Mouse (Mus musculus) neural tube, embryonic 11.5 days (tissue): ENCODE data around the gene Eif2b2. TPM values are rescaled to one million over a fixed set of nuclear protein-coding genes. Genes with fewer than 3 reads are reported as not detected.

ENCODE experiments used
- ATAC-seq: fragments of 200-750 bp; cut with Nextera tagmentation; 2 replicates; pipeline ENCODE4 v1.8.0; 2017; ENCODE audit warnings: moderate number of reproducible peaks, mild to moderate bottlenecking, moderate TSS enrichment, moderate library complexity; ENCODE audit not compliant: insufficient read depth, low FRiP score, low TSS enrichment
- DNase-seq: peaks from one replicate; pipeline ENCODE4 v3.0.0-alpha.2; 2015; ENCODE audit warnings: low spot score
- H3K27ac ChIP-seq: fragments of 300-500 bp; sonication (generic); 2 replicates; pipeline ENCODE4 v1.5.1; 2014; ENCODE audit warnings: low read depth, mild to moderate bottlenecking, low read length
- H3K27me3 ChIP-seq: fragments of 300-500 bp; sonication (generic); 2 replicates; pipeline ENCODE4 v1.6.1; 2014; ENCODE audit warnings: mild to moderate bottlenecking, low read length, mixed read lengths; ENCODE audit not compliant: control insufficient read depth, insufficient read depth
- H3K36me3 ChIP-seq: fragments of 300-500 bp; sonication (generic); 2 replicates; pipeline ENCODE4 v1.6.1; 2014; ENCODE audit warnings: mild to moderate bottlenecking, low read length, moderate library complexity, mixed read lengths; ENCODE audit not compliant: control insufficient read depth, insufficient read depth
- H3K4me1 ChIP-seq: fragments of 300-500 bp; sonication (generic); 2 replicates; pipeline ENCODE4 v1.6.1; 2014; ENCODE audit warnings: low read length, mixed read lengths; ENCODE audit not compliant: control insufficient read depth, insufficient read depth
- H3K4me2 ChIP-seq: fragments of 300-500 bp; sonication (generic); 2 replicates; pipeline ENCODE4 v1.6.1; 2014; ENCODE audit warnings: low read depth, mild to moderate bottlenecking, moderate library complexity
- H3K4me3 ChIP-seq: fragments of 300-500 bp; sonication (generic); 2 replicates; pipeline ENCODE4 v1.5.1; 2014; ENCODE audit warnings: low read depth, low read length
- H3K9ac ChIP-seq: fragments of 300-500 bp; sonication (generic); 2 replicates; pipeline ENCODE4 v1.6.1; 2014; ENCODE audit warnings: mild to moderate bottlenecking, low read length
- H3K9me3 ChIP-seq: fragments of 300-500 bp; sonication (generic); 2 replicates; pipeline ENCODE4 v1.6.1; 2016; ENCODE audit warnings: low read length; ENCODE audit not compliant: control insufficient read depth
- WGBS: fragments of 180-500 bp; shearing (Covaris S2); extraction: QIAGEN DNeasy Blood & Tissue Kit; methylation state at CpG from one replicate; pipeline ENCODE4 v1.1.7; 2014; 5-methylcytosine and 5-hydroxymethylcytosine counted together
- polyA plus RNA-seq: library from polyadenylated mRNA; unstranded; fragments of >200 nt; fragmentation: Nextera tagmentation; extraction: Ambion mirVana; gene quantifications from 2 replicates; pipeline ENCODE4 v1.2.1, GENCODE M21; 2014

Gene Eif2b2
- polyA plus RNA-seq, 1 experiment from 2014 or later = 111 TPM

- Histone ChIP-seq H3K36me3 (no peaks in the 10 kb centered on the region), H3K9me3 (no peaks in the 10 kb centered on the region), H3K27me3 (0 out of 2 replicates have a peak, but pooled peaks cover 2% of the 10 kb centered on the region), H3K9ac (no peak overlapping the region), H3K4me2 (no peak overlapping the region), H3K4me1 (0 out of 2 replicates have a peak, but pooled peaks cover 2% of the 10 kb centered on the region), H3K27ac (no peak overlapping the region), H3K4me3 (no peak overlapping the region)
- 80% methylated on average over 7 of the region's 7 CpGs for WGBS
- ATAC-seq = no peak
- DNase-seq = no peak
Observed at GRCm38 (mm10) chr12:85190290-85190689, 29.0 kb upstream of the Eif2b2 start.

DNA sequence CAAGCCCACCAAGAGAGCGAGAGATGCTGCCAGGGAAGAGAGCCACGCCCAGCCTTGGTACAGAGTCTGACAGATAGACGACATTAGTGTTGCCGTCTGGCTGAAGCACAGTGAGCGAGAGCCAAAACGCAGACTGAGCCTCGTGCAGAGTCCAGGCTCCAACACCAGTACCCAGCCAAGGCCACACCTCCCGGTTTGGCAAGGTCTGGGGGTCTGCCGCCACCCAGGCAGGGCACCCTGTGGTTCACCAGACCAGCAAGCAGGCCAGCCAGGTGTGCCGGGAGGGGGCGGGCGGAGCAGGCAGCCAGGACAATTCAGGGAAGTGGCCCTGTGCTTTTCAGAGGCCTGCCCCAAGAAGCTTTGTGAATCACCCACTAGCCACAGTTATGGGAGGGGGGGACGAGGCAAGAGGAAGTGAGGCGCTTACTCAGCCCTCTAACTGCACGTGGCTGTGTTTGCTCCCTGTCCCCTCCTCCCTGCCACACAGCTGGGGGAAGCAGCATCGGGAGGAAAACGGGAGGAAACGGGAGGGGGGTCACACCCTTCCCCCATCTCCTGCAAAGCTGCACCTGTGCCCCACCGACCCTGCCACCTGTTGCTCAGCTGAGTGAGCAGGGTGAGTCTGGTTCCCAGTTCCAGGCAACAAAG is 26.7 kb upstream of the Eif2b2 start:
- Histone ChIP-seq H3K27me3 (0 out of 2 replicates have a peak, but pooled peaks cover 2% of the 10 kb centered on the region), H3K9ac (no peak overlapping the region; the same call in 1 of the 2 replicates), H3K4me1 (0 out of 2 replicates have a peak, but pooled peaks cover 2% of the 10 kb centered on the region), H3K4me2 (no peak overlapping the region), H3K9me3 (no peaks in the 10 kb centered on the region), H3K36me3 (no peaks in the 10 kb centered on the region), H3K4me3 (no peak overlapping the region), H3K27ac (no peak overlapping the region)
- ATAC-seq (no peak), DNase-seq (no peak)
- 35% methylated on average over 18 of the region's 19 CpGs for WGBS

GRCm38 (mm10) chr12:85193146-85193545 is 26.1 kb upstream of the Eif2b2 start:
- Histone ChIP-seq H3K27ac (no peak overlapping the region), H3K36me3 (no peaks in the 10 kb centered on the region), H3K4me2 (no peak overlapping the region), H3K9ac (no peak overlapping the region), H3K27me3 (0 out of 2 replicates have a peak, but pooled peaks cover 2% of the 10 kb centered on the region), H3K4me1 (0 out of 2 replicates have a peak, but pooled peaks cover 2% of the 10 kb centered on the region), H3K9me3 (no peaks in the 10 kb centered on the region), H3K4me3 (no peak overlapping the region)
- ATAC-seq = no peak
- 80% methylated on average over 10 of the region's 10 CpGs for WGBS
- DNase-seq = no peak

DNA sequence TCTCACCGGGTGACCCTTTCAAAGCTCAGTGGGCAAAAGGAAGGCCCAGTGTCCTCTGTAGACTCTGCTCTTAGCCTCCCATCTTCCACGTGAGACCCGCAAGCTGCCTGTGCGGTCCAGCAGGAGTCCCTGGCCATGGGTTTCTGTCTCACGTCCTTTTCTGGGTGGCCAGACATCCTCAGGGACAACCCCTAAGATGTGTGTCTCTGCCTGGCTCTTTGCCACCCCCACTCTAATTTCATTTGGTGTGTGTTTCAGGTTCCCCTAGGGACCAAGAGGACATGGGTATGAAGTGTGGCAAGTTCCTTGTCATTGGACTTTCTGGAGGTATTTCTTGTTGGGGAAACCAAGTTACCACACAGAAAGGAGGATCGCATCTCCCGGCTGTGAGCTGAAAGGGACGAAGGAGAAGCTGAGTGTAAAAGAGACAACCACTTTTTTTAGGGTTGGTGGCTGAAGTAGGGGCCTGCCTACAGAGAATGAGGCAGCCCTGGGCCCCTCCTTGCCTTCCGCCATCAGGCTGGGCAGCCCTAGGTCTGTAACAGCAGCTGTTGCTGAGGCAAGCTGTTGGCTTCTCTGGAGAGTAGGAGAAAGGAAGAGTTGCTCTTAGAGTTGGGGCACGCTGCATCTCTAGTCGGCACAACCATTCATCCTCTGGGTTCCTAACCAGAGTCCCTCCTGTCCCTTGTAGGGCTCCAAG is 25.2 kb upstream of the Eif2b2 start:
- Histone ChIP-seq H3K27me3 (0 out of 2 replicates have a peak, but pooled peaks cover 2% of the 10 kb centered on the region), H3K9ac (no peak overlapping the region), H3K4me1 (0 out of 2 replicates have a peak, but pooled peaks cover 2% of the 10 kb centered on the region), H3K36me3 (no peaks in the 10 kb centered on the region), H3K4me3 (no peak overlapping the region), H3K9me3 (no peaks in the 10 kb centered on the region), H3K27ac (no peak overlapping the region), H3K4me2 (no peak overlapping the region)
- DNase-seq = no peak
- 89% methylated on average over 11 of the region's 11 CpGs for WGBS
- no peak for ATAC-seq

DNA sequence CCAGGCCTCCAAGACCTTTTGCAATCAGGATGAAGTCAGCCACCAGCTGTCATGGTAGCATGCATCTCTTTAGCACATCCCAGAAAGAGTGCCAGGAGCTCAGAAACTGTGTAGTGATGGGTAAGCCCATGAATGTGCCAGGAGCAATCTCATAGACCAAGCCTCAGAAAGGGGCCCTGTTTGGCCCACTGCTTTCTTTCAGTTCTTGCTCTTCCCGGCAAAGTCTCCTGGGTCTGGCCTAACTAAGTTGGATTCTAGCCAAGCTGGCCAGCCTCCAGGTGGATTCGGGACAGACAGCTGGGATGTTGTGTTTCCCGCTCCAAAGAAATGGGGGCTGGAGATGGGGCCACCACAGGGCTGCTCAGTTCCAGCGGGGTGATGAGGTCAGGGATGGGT is 24.7 kb upstream of the Eif2b2 start:
- Histone ChIP-seq H3K4me3 (no peak overlapping the region), H3K9me3 (no peaks in the 10 kb centered on the region), H3K27me3 (0 out of 2 replicates have a peak, but pooled peaks cover 2% of the 10 kb centered on the region), H3K4me2 (no peak overlapping the region), H3K4me1 (0 out of 2 replicates have a peak, but pooled peaks cover 2% of the 10 kb centered on the region), H3K9ac (no peak overlapping the region), H3K27ac (no peak overlapping the region), H3K36me3 (no peaks in the 10 kb centered on the region)
- WGBS = 73% methylated on average over 4 of the region's 4 CpGs
- DNase-seq (no peak), ATAC-seq (no peak)

- ATAC-seq (no peak), DNase-seq (no peak)
- no peaks in the 10 kb centered on the region for H3K9me3 ChIP-seq
- no peak overlapping the region for H3K27ac ChIP-seq
- H3K4me3 ChIP-seq = no peak overlapping the region
- H3K36me3 ChIP-seq = no peaks in the 10 kb centered on the region
- no peak overlapping the region for H3K9ac ChIP-seq
- WGBS = 90% methylated on average over 5 of the region's 5 CpGs
- 0 out of 2 replicates have a peak, but pooled peaks cover 2% of the 10 kb centered on the region for H3K27me3 ChIP-seq
- H3K4me1 ChIP-seq = 0 out of 2 replicates have a peak, but pooled peaks cover 2% of the 10 kb centered on the region
- no peak overlapping the region for H3K4me2 ChIP-seq
Observed at GRCm38 (mm10) chr12:85195086-85195485, 24.2 kb upstream of the Eif2b2 start.

DNA sequence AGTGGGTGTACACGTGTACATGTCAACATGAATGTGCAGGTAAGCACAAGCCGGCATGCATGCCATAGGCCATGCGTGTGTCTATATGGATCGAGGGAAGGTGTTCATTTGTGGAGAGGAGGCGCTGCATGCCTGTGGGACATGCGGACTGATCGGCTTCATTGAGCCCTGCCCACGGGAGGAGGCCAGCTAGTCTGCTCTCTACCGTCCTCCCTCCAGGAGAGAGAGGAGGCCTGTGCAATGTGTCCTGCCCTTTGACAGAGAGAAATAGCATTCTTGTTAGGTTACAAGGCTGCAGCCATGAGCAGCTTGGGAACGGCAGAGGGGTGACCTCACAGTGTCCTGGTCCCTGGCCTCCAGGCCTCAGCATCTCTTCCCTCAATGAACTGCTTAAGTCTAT is 23.1 kb upstream of the Eif2b2 start:
- H3K27ac ChIP-seq = no peak overlapping the region
- H3K9ac ChIP-seq = no peak overlapping the region
- no peak overlapping the region for H3K4me3 ChIP-seq
- DNase-seq (no peak), ATAC-seq (no peak)
- H3K36me3 ChIP-seq = no peaks in the 10 kb centered on the region
- H3K4me2 ChIP-seq = no peak overlapping the region
- WGBS = 81% methylated on average over 10 of the region's 10 CpGs
- H3K4me1 ChIP-seq = 0 out of 2 replicates have a peak, but pooled peaks cover 2% of the 10 kb centered on the region
- H3K27me3 ChIP-seq = 0 out of 2 replicates have a peak, but pooled peaks cover 2% of the 10 kb centered on the region
- H3K9me3 ChIP-seq = no peaks in the 10 kb centered on the region

- no peak overlapping the region for H3K9ac ChIP-seq
- H3K4me3 ChIP-seq = no peak overlapping the region
- no peak overlapping the region for H3K4me2 ChIP-seq
- no peaks in the 10 kb centered on the region for H3K9me3 ChIP-seq
- H3K4me1 ChIP-seq = 0 out of 2 replicates have a peak, but pooled peaks cover 2% of the 10 kb centered on the region
- WGBS = 74% methylated on average over 7 of the region's 7 CpGs
- ATAC-seq (no peak), DNase-seq (no peak)
- H3K27ac ChIP-seq = no peak overlapping the region
- 0 out of 2 replicates have a peak, but pooled peaks cover 2% of the 10 kb centered on the region for H3K27me3 ChIP-seq
- H3K36me3 ChIP-seq = no peaks in the 10 kb centered on the region
Observed at GRCm38 (mm10) chr12:85197371-85197770, 21.9 kb upstream of the Eif2b2 start.
